ENCODE assay signal across 7 mouse cellular contexts in the genomic region with DNA sequence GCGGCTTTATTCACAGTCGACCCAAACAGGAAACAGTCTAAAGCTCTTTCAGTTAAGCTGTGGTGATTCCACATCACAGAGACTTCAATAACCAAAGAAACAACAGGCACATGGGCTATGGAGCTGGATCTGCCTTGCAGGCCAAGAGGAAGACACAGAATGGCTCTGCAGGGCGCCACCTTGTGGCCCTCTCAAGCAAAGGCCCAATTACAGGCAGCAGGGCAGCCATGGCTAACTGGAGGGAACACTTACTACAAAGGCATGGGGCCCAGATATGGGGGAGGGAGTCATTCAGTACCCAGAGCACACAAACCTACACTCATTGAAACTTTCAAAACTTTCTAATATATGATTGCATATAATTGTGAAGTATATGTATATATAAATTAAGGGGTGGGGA. TPM values are rescaled to one million over a fixed set of nuclear protein-coding genes. Genes with fewer than 3 reads are reported as not detected.
DNase-seq lines count a peak whose midpoint lies in the region; ATAC-seq lines count a peak whose summit lies in the region.

No protein-coding gene starts in this region.

- H3K9me3 ChIP-seq in forebrain, embryonic 15.5 days, result no peaks in the 10 kb centered on the region
- no peaks in the 10 kb centered on the region for H3K9me3 ChIP-seq in hindbrain, embryonic 14.5 days (ENCODE audit: control insufficient read depth, low read length)
- H3K9me3 ChIP-seq in midbrain, embryonic 11.5 days (ENCODE audit: control insufficient read depth, low read length), result no peaks in the 10 kb centered on the region

- H3K4me3 ChIP-seq in forebrain, embryonic 15.5 days, result no peak overlapping the region
- no peak overlapping the region for H3K4me3 ChIP-seq in hindbrain, embryonic 14.5 days (replicated peaks; ENCODE audit: low read length)
- no peak overlapping the region for H3K4me3 ChIP-seq in midbrain, embryonic 11.5 days (ENCODE audit: low read depth, low read length)

- 12% methylated on average over 3 of the region's 3 CpGs for WGBS in forebrain, embryonic 15.5 days
- 13% methylated on average over 3 of the region's 3 CpGs for WGBS in hindbrain, embryonic 14.5 days
- WGBS in midbrain, embryonic 11.5 days, result 14% methylated on average over 3 of the region's 3 CpGs

- peak; percentile 85 for ATAC-seq in forebrain, embryonic 15.5 days (replicated peaks)
- peak; percentile 75; the same call in 1 of the 2 replicates for ATAC-seq in hindbrain, embryonic 14.5 days (ENCODE audit: low FRiP score)
- peak; percentile 77 for ATAC-seq in midbrain, embryonic 11.5 days (ENCODE audit: low FRiP score)

- no peaks in the 10 kb centered on the region for H3K27me3 ChIP-seq in forebrain, embryonic 15.5 days
- no peaks in the 10 kb centered on the region for H3K27me3 ChIP-seq in hindbrain, embryonic 14.5 days (ENCODE audit: control insufficient read depth, insufficient read depth, low read length)
- peaks cover 3% of the 10 kb centered on the region; the same call in 1 of the 2 replicates for H3K27me3 ChIP-seq in midbrain, embryonic 11.5 days (ENCODE audit: control insufficient read depth, insufficient read depth, low read length)

- DNase-seq in R1 (ENCODE audit: low read depth, low spot score), result peak; percentile 88
- peak; percentile 90 to 94 for DNase-seq in cerebellum, adult 18-20 months
- peak; percentile 82 for DNase-seq in hindbrain, embryonic 14.5 days (ENCODE audit: low spot score)
- peak; percentile 74 for DNase-seq in left cerebral cortex, adult 11 months (ENCODE audit: low spot score)
- peak; percentile 97 for DNase-seq in midbrain, embryonic 11.5 days (ENCODE audit: low spot score, missing footprints)
- peak; percentile 79 for DNase-seq in right cerebral cortex, postnatal 4 days

- H3K4me1 ChIP-seq in forebrain, embryonic 15.5 days, result 0 out of 2 replicates have a peak, but pooled peaks cover 2% of the 10 kb centered on the region
- no peaks in the 10 kb centered on the region for H3K4me1 ChIP-seq in hindbrain, embryonic 14.5 days (replicated peaks; ENCODE audit: control insufficient read depth, insufficient read depth, low read length)
- no peaks in the 10 kb centered on the region for H3K4me1 ChIP-seq in midbrain, embryonic 11.5 days (ENCODE audit: control insufficient read depth, insufficient read depth, low read length)

- H3K36me3 ChIP-seq in forebrain, embryonic 15.5 days, result no peaks in the 10 kb centered on the region
- no peaks in the 10 kb centered on the region for H3K36me3 ChIP-seq in hindbrain, embryonic 14.5 days (replicated peaks; ENCODE audit: control insufficient read depth, insufficient read depth)
- no peaks in the 10 kb centered on the region for H3K36me3 ChIP-seq in midbrain, embryonic 11.5 days (ENCODE audit: control insufficient read depth, insufficient read depth, low read length)

- no peak overlapping the region for H3K9ac ChIP-seq in forebrain, embryonic 15.5 days (replicated peaks)
- H3K9ac ChIP-seq in hindbrain, embryonic 14.5 days, result no peak overlapping the region
- no peak overlapping the region for H3K9ac ChIP-seq in midbrain, embryonic 11.5 days (ENCODE audit: low read length)

- no peak overlapping the region for H3K4me2 ChIP-seq in forebrain, embryonic 15.5 days (replicated peaks)
- H3K4me2 ChIP-seq in hindbrain, embryonic 14.5 days (replicated peaks), result no peak overlapping the region
- H3K4me2 ChIP-seq in midbrain, embryonic 11.5 days, result no peak overlapping the region

- no peak overlapping the region for H3K27ac ChIP-seq in forebrain, embryonic 15.5 days (replicated peaks)
- H3K27ac ChIP-seq in hindbrain, embryonic 14.5 days, result no peak overlapping the region
- no peak overlapping the region for H3K27ac ChIP-seq in midbrain, embryonic 11.5 days (ENCODE audit: low read depth, low read length)

RNA-seq across cellular contexts. Expression of gene Ankmy1, which starts 7.6 kb away (rescaled TPM):
- 0.93 and 1.1 TPM in 2 replicates for polyA plus RNA-seq in forebrain, embryonic 15.5 days (2015; fragmentation: Nextera tagmentation; extraction: Ambion mirVana)
- polyA plus RNA-seq in hindbrain, embryonic 14.5 days (2014; fragmentation: Nextera tagmentation; extraction: Ambion mirVana), result 1.2 and 1.5 TPM in 2 replicates
- 0.61 and 0.68 TPM in 2 replicates for polyA plus RNA-seq in midbrain, embryonic 11.5 days (2014; fragmentation: Nextera tagmentation; extraction: Ambion mirVana)

RNA-seq across cellular contexts. Expression of gene Dusp28, which starts 11.7 kb away (rescaled TPM):
- polyA plus RNA-seq in forebrain, embryonic 15.5 days (2015; fragmentation: Nextera tagmentation; extraction: Ambion mirVana), result 12.8 and 15.1 TPM in 2 replicates
- polyA plus RNA-seq in hindbrain, embryonic 14.5 days (2014; fragmentation: Nextera tagmentation; extraction: Ambion mirVana), result 12.2 and 12.4 TPM in 2 replicates
- 9.2 and 11.3 TPM in 2 replicates for polyA plus RNA-seq in midbrain, embryonic 11.5 days (2014; fragmentation: Nextera tagmentation; extraction: Ambion mirVana)

RNA-seq across cellular contexts. Expression of gene Rnpepl1, which starts 15.5 kb away (rescaled TPM):
- 31.1 and 33.6 TPM in 2 replicates for polyA plus RNA-seq in forebrain, embryonic 15.5 days (2015; fragmentation: Nextera tagmentation; extraction: Ambion mirVana)
- polyA plus RNA-seq in hindbrain, embryonic 14.5 days (2014; fragmentation: Nextera tagmentation; extraction: Ambion mirVana), result 29.1 and 29.2 TPM in 2 replicates
- 13.3 TPM in 2 replicates for polyA plus RNA-seq in midbrain, embryonic 11.5 days (2014; fragmentation: Nextera tagmentation; extraction: Ambion mirVana)

RNA-seq across cellular contexts. Expression of gene Capn10, which starts 39.1 kb away (rescaled TPM):
- polyA plus RNA-seq in forebrain, embryonic 15.5 days (2015; fragmentation: Nextera tagmentation; extraction: Ambion mirVana), result 60.9 and 67.5 TPM in 2 replicates
- 48.2 and 50.6 TPM in 2 replicates for polyA plus RNA-seq in hindbrain, embryonic 14.5 days (2014; fragmentation: Nextera tagmentation; extraction: Ambion mirVana)
- polyA plus RNA-seq in midbrain, embryonic 11.5 days (2014; fragmentation: Nextera tagmentation; extraction: Ambion mirVana), result 34.5 and 40.4 TPM in 2 replicates

RNA-seq across cellular contexts. Expression of gene Gpr35, which starts 55.6 kb away (rescaled TPM):
- 0.36 and 0.46 TPM in 2 replicates for polyA plus RNA-seq in forebrain, embryonic 15.5 days (2015; fragmentation: Nextera tagmentation; extraction: Ambion mirVana)
- 0.32 and 0.98 TPM in 2 replicates for polyA plus RNA-seq in hindbrain, embryonic 14.5 days (2014; fragmentation: Nextera tagmentation; extraction: Ambion mirVana)
- polyA plus RNA-seq in midbrain, embryonic 11.5 days (2014; fragmentation: Nextera tagmentation; extraction: Ambion mirVana), result 0.32 TPM in 1 of 2 replicates, not detected in the other
